Mouse (Mus musculus) embryonic facial prominence, embryonic 12.5 days (tissue): Measurements from ENCODE around the gene Hsf2bp. TPM values are rescaled to one million over a fixed set of nuclear protein-coding genes. Genes with fewer than 3 reads are reported as not detected.

Experiments
- ATAC-seq: fragments of 200-750 bp; cut with Nextera tagmentation; 2 replicates; pipeline ENCODE4 v1.8.0; 2017; ENCODE audit not compliant: insufficient number of reproducible peaks, insufficient read depth, low FRiP score, low TSS enrichment
- H3K27ac ChIP-seq: fragments of 300-500 bp; sonication (generic); 2 replicates; pipeline ENCODE4 v1.5.1; 2016; ENCODE audit warnings: mild to moderate bottlenecking
- H3K27me3 ChIP-seq: fragments of 300-500 bp; sonication (generic); 2 replicates; pipeline ENCODE4 v1.6.1; 2016; ENCODE audit warnings: mild to moderate bottlenecking, moderate library complexity
- H3K36me3 ChIP-seq: fragments of 300-500 bp; sonication (generic); 2 replicates; pipeline ENCODE4 v1.6.1; 2016; ENCODE audit warnings: mild to moderate bottlenecking
- H3K4me1 ChIP-seq: fragments of 300-500 bp; sonication (generic); 2 replicates; pipeline ENCODE4 v1.6.1; 2016
- H3K4me2 ChIP-seq: fragments of 300-500 bp; sonication (generic); replicated peaks from 2 replicates; pipeline ENCODE4 v1.6.1; 2016; ENCODE audit warnings: mild to moderate bottlenecking, moderate library complexity
- H3K4me3 ChIP-seq: fragments of 300-500 bp; sonication (generic); 2 replicates; pipeline ENCODE4 v1.5.1; 2016; ENCODE audit warnings: mild to moderate bottlenecking
- H3K9ac ChIP-seq: fragments of 300-500 bp; sonication (generic); 2 replicates; pipeline ENCODE4 v1.6.1; 2016; ENCODE audit warnings: mild to moderate bottlenecking, moderate library complexity
- H3K9me3 ChIP-seq: fragments of 300-500 bp; sonication (generic); 2 replicates; pipeline ENCODE4 v1.6.1; 2016; ENCODE audit warnings: mild to moderate bottlenecking, moderate library complexity
- WGBS: fragments of 180-500 bp; shearing (Covaris S2); methylation state at CpG from one replicate; pipeline ENCODE4 v1.1.7; 2016; 5-methylcytosine and 5-hydroxymethylcytosine counted together
- polyA plus RNA-seq: library from polyadenylated mRNA; unstranded; fragments of >200 nt; fragmentation: Nextera tagmentation; extraction: Ambion mirVana; gene quantifications from 2 replicates; pipeline ENCODE4 v1.2.1, GENCODE M21; 2016

Gene Hsf2bp
- polyA plus RNA-seq, 1 experiment from 2014 or later, result 0.35 TPM

GRCm38 (mm10) chr17:32003251-32003650, 32.9 kb downstream of the Hsf2bp start:
- no peak overlapping the region for H3K4me3 ChIP-seq
- 0 out of 2 replicates have a peak, but pooled peaks cover 5% of the 10 kb centered on the region for H3K9me3 ChIP-seq
- no peak for ATAC-seq
- no peaks in the 10 kb centered on the region for H3K4me1 ChIP-seq
- H3K27ac ChIP-seq, result no peak overlapping the region
- H3K27me3 ChIP-seq, result no peaks in the 10 kb centered on the region
- H3K9ac ChIP-seq, result no peak overlapping the region
- H3K4me2 ChIP-seq, result no peak overlapping the region
- H3K36me3 ChIP-seq, result no peaks in the 10 kb centered on the region
- 89% methylated on average over 3 of the region's 3 CpGs for WGBS

GRCm38 (mm10) chr17:31998351-31998750, 37.8 kb downstream of the Hsf2bp start:
- no peak overlapping the region for H3K4me2 ChIP-seq
- H3K4me3 ChIP-seq, result no peak overlapping the region
- H3K4me1 ChIP-seq, result no peaks in the 10 kb centered on the region
- no peaks in the 10 kb centered on the region for H3K36me3 ChIP-seq
- H3K9ac ChIP-seq, result no peak overlapping the region
- WGBS, result 62% methylated on average over 1 of the region's 1 CpGs
- H3K27ac ChIP-seq, result no peak overlapping the region
- no peaks in the 10 kb centered on the region for H3K27me3 ChIP-seq
- no peak for ATAC-seq
- peaks cover 2% of the 10 kb centered on the region; the same call in 1 of the 2 replicates for H3K9me3 ChIP-seq

DNA sequence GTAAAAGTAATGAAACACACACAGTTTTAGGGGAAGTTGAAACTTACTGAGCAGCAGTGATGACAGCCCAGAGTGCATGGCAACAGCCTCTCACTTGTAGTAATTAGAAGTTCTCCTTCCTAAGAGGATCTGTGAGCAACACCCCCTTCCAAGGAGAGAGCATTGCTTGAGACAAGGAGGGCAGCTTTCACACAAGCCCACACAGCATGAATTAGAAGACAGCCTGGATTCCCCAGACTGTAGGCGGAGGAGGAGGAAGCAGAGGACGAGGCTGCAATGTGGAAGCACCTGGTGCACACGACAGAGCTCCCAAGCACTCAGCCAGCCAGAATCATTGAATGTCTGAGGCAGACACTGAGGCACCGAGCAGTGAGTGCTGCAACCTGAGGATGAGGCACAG, 39.8 kb downstream of the Hsf2bp start:
- Histone ChIP-seq H3K4me3 (no peak overlapping the region), H3K4me2 (no peak overlapping the region), H3K27ac (no peak overlapping the region), H3K27me3 (no peaks in the 10 kb centered on the region), H3K4me1 (no peaks in the 10 kb centered on the region), H3K9me3 (no peaks in the 10 kb centered on the region; the same call in 1 of the 2 replicates), H3K36me3 (no peaks in the 10 kb centered on the region), H3K9ac (no peak overlapping the region)
- 73% methylated on average over 4 of the region's 4 CpGs for WGBS
- no peak for ATAC-seq

DNA sequence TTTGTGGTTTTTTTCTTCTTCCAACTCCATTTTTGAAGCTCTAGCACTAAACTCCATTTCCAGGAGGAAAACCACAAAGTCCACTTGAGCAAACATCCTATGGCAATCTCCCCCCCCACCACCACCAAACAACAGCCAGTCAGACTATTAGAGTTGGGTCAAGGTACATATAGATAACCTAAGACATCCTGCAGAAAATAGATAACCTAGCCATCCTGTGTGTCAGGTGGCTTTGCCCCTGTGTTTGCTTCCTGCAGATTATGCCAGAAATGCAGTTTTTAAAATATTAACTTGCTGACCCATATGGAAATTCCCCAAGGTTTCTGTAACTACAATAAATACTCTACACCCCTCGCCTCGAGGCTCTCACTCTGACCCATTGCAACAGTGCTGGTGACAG, 40.4 kb downstream of the Hsf2bp start:
- Histone ChIP-seq H3K9me3 (no peaks in the 10 kb centered on the region; the same call in 1 of the 2 replicates), H3K4me2 (no peak overlapping the region), H3K27me3 (no peaks in the 10 kb centered on the region), H3K4me1 (no peaks in the 10 kb centered on the region), H3K36me3 (no peaks in the 10 kb centered on the region), H3K27ac (no peak overlapping the region), H3K4me3 (no peak overlapping the region), H3K9ac (no peak overlapping the region)
- no peak for ATAC-seq
- 73% methylated on average over 2 of the region's 2 CpGs for WGBS

- Histone ChIP-seq H3K4me3 (no peak overlapping the region), H3K4me1 (no peaks in the 10 kb centered on the region), H3K9ac (no peak overlapping the region), H3K27me3 (no peaks in the 10 kb centered on the region), H3K4me2 (no peak overlapping the region), H3K9me3 (no peaks in the 10 kb centered on the region; the same call in 1 of the 2 replicates), H3K27ac (no peak overlapping the region), H3K36me3 (no peaks in the 10 kb centered on the region)
- no peak for ATAC-seq
Observed at GRCm38 (mm10) chr17:31994132-31994531, 42.0 kb downstream of the Hsf2bp start.

DNA sequence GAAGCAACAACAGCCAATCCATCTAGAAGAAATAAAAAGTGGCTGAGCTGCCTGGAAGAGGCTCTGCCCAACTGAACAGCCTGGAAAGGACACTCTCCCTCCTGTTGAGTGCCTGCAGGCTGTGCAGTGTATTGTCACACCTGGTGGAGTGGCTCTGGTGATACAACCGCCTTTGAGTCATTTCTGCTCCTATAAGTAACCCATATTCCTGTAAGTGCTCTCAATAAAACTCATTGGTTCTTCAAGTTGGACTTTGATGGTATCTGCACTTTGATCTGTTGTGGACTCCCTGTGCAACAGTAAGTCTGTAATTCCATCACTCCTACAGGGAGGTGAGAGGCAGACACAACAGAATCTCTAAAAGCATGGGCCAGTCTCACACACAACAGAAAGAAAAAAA, 42.8 kb downstream of the Hsf2bp start:
- Histone ChIP-seq H3K27ac (no peak overlapping the region), H3K4me2 (no peak overlapping the region), H3K9me3 (no peaks in the 10 kb centered on the region; the same call in 1 of the 2 replicates), H3K4me3 (no peak overlapping the region), H3K9ac (no peak overlapping the region), H3K27me3 (no peaks in the 10 kb centered on the region), H3K4me1 (no peaks in the 10 kb centered on the region), H3K36me3 (no peaks in the 10 kb centered on the region)
- ATAC-seq, result no peak
- 82% methylated on average over 1 of the region's 1 CpGs for WGBS

DNA sequence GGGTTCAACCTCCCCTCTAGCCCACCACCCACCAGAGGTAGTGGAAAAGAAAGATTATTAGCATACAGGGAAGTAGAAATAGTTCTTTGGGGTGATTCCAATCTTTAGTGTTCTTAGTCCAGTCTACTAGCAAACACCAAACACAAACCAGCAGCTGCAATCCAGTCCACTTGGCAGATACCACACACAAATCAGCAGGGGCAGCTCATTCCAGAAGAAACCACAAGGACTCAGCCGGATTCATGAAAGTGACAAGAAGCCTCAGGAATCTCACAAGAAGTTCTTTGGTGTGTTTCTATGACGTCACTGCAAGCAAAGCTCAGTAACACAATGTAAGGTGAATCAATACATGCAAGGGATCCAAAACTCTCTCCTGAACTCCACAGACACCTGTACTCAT, 44.1 kb downstream of the Hsf2bp start:
- no peaks in the 10 kb centered on the region; the same call in 1 of the 2 replicates for H3K9me3 ChIP-seq
- H3K27ac ChIP-seq, result no peak overlapping the region
- WGBS, result 59% methylated on average over 2 of the region's 2 CpGs
- H3K4me3 ChIP-seq, result no peak overlapping the region
- no peak overlapping the region for H3K9ac ChIP-seq
- no peak overlapping the region for H3K4me2 ChIP-seq
- H3K36me3 ChIP-seq, result no peaks in the 10 kb centered on the region
- no peaks in the 10 kb centered on the region for H3K4me1 ChIP-seq
- no peak for ATAC-seq
- H3K27me3 ChIP-seq, result no peaks in the 10 kb centered on the region

DNA sequence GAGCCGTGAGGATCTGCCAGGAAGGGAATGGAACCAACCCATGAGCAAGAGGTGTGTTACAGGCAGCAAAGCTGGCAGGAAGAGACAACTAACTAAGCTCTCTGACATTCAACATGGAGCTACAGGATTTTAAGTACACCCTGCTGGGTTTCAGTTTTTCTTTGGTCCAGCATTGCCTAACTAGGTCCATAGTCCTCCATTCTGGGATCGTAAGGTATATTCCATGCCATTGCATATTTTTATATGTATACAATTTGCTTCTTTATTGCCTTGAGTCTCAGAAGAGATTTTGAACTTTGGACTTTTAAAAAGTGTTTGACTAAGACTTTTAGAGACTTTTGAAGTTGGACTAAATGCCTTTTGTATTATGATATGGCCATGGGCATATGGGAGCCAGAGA, 47.1 kb downstream of the Hsf2bp start:
- WGBS, result 90% methylated on average over 2 of the region's 2 CpGs

GRCm38 (mm10) chr17:31986915-31987314, 49.2 kb downstream of the Hsf2bp start:
- 92% methylated on average over 1 of the region's 1 CpGs for WGBS
- Histone ChIP-seq H3K27me3 (no peaks in the 10 kb centered on the region), H3K4me3 (no peak overlapping the region), H3K9me3 (no peaks in the 10 kb centered on the region), H3K4me1 (no peaks in the 10 kb centered on the region), H3K4me2 (no peak overlapping the region), H3K27ac (no peak overlapping the region), H3K9ac (no peak overlapping the region), H3K36me3 (no peaks in the 10 kb centered on the region)
- ATAC-seq, result no peak

More for the DNA sequence above, 47.1 kb downstream of the Hsf2bp start:
- H3K4me2 ChIP-seq, result no peak overlapping the region
- no peaks in the 10 kb centered on the region for H3K9me3 ChIP-seq
- H3K27me3 ChIP-seq, result no peaks in the 10 kb centered on the region
- H3K27ac ChIP-seq, result no peak overlapping the region
- no peaks in the 10 kb centered on the region for H3K36me3 ChIP-seq
- no peak overlapping the region for H3K9ac ChIP-seq
- ATAC-seq, result no peak
- no peaks in the 10 kb centered on the region for H3K4me1 ChIP-seq
- H3K4me3 ChIP-seq, result no peak overlapping the region

GRCm38 (mm10) chr17:31983491-31983890, 52.7 kb downstream of the Hsf2bp start:
- H3K27me3 ChIP-seq, result no peaks in the 10 kb centered on the region
- no peaks in the 10 kb centered on the region for H3K9me3 ChIP-seq
- no peak overlapping the region for H3K9ac ChIP-seq
- peaks cover 7% of the 10 kb centered on the region; the same call in 1 of the 2 replicates for H3K4me1 ChIP-seq
- 21% methylated on average over 3 of the region's 3 CpGs for WGBS
- ATAC-seq, result no peak
- H3K27ac ChIP-seq, result no peak overlapping the region
- no peaks in the 10 kb centered on the region for H3K36me3 ChIP-seq
- H3K4me3 ChIP-seq, result no peak overlapping the region
- H3K4me2 ChIP-seq, result no peak overlapping the region

- no peak overlapping the region for H3K4me3 ChIP-seq
- no peaks in the 10 kb centered on the region for H3K27me3 ChIP-seq
- WGBS, result 80% methylated on average over 11 of the region's 11 CpGs
- H3K9me3 ChIP-seq, result no peaks in the 10 kb centered on the region
- no peak overlapping the region for H3K27ac ChIP-seq
- H3K9ac ChIP-seq, result no peak overlapping the region
- no peak for ATAC-seq
- H3K4me2 ChIP-seq, result no peak overlapping the region
- H3K36me3 ChIP-seq, result no peaks in the 10 kb centered on the region
- peaks cover 7% of the 10 kb centered on the region; the same call in 1 of the 2 replicates for H3K4me1 ChIP-seq
Observed at GRCm38 (mm10) chr17:31982326-31983190, 53.6 kb downstream of the Hsf2bp start.

GRCm38 (mm10) chr17:31979888-31980287, 56.3 kb downstream of the Hsf2bp start:
- no peak overlapping the region for H3K9ac ChIP-seq
- no peak overlapping the region for H3K4me3 ChIP-seq
- ATAC-seq, result no peak
- H3K27ac ChIP-seq, result no peak overlapping the region
- H3K36me3 ChIP-seq, result no peaks in the 10 kb centered on the region
- H3K27me3 ChIP-seq, result no peaks in the 10 kb centered on the region
- WGBS, result 45% methylated on average over 4 of the region's 4 CpGs
- no peak overlapping the region for H3K4me2 ChIP-seq
- H3K4me1 ChIP-seq, result peaks cover 7% of the 10 kb centered on the region; the same call in 1 of the 2 replicates
- H3K9me3 ChIP-seq, result no peaks in the 10 kb centered on the region
